Mouse (Mus musculus): Measurements from ENCODE around the gene Tomm22. TPM values are rescaled to one million over a fixed set of nuclear protein-coding genes. Genes with fewer than 3 reads are reported as not detected.

The Tomm22 gene
- polyA plus RNA-seq, 1 experiment: 110 TPM

DNA sequence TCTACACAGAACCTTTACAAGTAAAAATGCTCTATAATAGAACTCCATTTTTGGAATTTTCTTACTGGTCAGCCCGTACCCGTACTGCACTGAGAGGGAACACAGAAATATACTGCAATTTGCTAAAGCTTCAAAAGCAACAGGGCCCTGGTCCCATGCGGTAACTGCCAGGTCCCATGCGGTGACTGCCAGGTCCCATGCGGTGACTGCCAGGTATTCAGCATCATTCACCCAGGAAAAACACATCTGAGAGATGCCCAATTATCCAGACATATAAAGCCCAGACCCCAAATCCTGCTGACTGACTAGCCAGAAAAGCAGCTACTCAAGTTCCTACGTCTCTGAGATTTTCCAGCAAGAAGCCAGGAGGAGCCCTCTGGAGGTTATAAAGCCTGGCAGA lies 14.0 kb downstream of the Tomm22 start:
- H3K4me2 ChIP-seq (ENCODE audit: low read depth): peak overlapping the region; percentile 90
- TF ChIP-seq POLR2A (IDR thresholded peaks at IDR 0.05; ENCODE audit: insufficient read length, low read depth): no peak
- TF ChIP-seq REST (IDR thresholded peaks at IDR 0.05; ENCODE audit: insufficient read depth, insufficient read length): no peak
- TF ChIP-seq SRF (IDR thresholded peaks at IDR 0.05; ENCODE audit: control insufficient read depth, insufficient read length, low read depth): no peak
- TF ChIP-seq E2F4 (IDR thresholded peaks at IDR 0.05; ENCODE audit: insufficient read depth): no peak
- TF ChIP-seq MYOD1 (IDR thresholded peaks at IDR 0.05; ENCODE audit: control insufficient read depth in 1 of 3, insufficient read length in 2 of 3, low read depth in 2 of 3): no peak
- TF ChIP-seq MYOG (IDR thresholded peaks at IDR 0.05; ENCODE audit: control insufficient read depth in 1 of 3, insufficient read depth in 1 of 3, insufficient read length in 2 of 3, low read depth in 2 of 3): no peak
- no peak for TF ChIP-seq TCF3 (IDR thresholded peaks at IDR 0.05; ENCODE audit: insufficient read length, low read depth)
- no peak for TF ChIP-seq TCF12 (IDR thresholded peaks at IDR 0.05; ENCODE audit: insufficient read depth, poor library complexity, severe bottlenecking)
- TF ChIP-seq POLR2AphosphoS2 (IDR thresholded peaks at IDR 0.05; ENCODE audit: insufficient read length, low read depth): no peak
- H3K36me3 ChIP-seq (ENCODE audit: control insufficient read depth, insufficient read depth): no peaks in the 10 kb centered on the region
- H3K4me3 ChIP-seq: peak overlapping the region; percentile 61
- no peaks in the 10 kb centered on the region for H3K27me3 ChIP-seq (ENCODE audit: control insufficient read depth, insufficient read depth, insufficient read length)
- H3K79me2 ChIP-seq (ENCODE audit: control insufficient read depth, insufficient read depth): peaks cover 78% of the 10 kb centered on the region
- no peak overlapping the region for H3ac ChIP-seq (ENCODE audit: control insufficient read depth, insufficient read length)

DNA sequence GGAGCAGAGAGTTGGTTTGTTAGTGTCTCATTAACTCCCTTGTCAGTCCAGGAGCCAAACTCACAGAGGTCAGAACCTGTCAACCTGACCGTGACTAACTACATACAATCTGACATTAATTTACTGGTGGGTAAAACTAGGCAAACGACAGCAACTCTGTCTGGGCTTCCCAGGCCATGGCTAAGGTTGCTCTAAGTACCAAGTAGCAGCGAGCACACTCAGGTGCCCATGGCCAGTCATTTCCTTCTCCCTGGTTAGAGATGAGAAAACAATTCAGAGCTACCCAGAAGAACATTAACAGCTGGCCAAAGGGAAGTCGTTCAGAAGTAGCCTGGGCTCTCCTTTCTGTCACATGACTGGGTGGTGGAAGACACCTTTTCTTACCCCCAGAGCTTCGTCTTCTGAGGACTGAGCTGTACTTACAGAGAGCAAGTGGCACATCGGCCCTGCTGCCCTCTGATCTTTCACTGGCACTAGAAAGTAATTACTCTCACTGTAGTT lies 14.5 kb downstream of the Tomm22 start:
- TF ChIP-seq MYOG (IDR thresholded peaks at IDR 0.05; ENCODE audit: control insufficient read depth in 1 of 3, insufficient read depth in 1 of 3, insufficient read length in 2 of 3, low read depth in 2 of 3): no peak
- peak; percentile 66 for TF ChIP-seq USF1 (IDR thresholded peaks at IDR 0.05; ENCODE audit: low read depth)
- Histone ChIP-seq H3K4me2 (ENCODE audit: low read depth) (peak overlapping the region; percentile 90), H3K36me3 (ENCODE audit: control insufficient read depth, insufficient read depth) (no peaks in the 10 kb centered on the region), H3ac (ENCODE audit: control insufficient read depth, insufficient read length) (no peak overlapping the region), H3K4me3 (peak overlapping the region; percentile 61), H3K79me2 (ENCODE audit: control insufficient read depth, insufficient read depth) (peaks cover 72% of the 10 kb centered on the region), H3K27me3 (ENCODE audit: control insufficient read depth, insufficient read depth, insufficient read length) (no peaks in the 10 kb centered on the region)

DNA sequence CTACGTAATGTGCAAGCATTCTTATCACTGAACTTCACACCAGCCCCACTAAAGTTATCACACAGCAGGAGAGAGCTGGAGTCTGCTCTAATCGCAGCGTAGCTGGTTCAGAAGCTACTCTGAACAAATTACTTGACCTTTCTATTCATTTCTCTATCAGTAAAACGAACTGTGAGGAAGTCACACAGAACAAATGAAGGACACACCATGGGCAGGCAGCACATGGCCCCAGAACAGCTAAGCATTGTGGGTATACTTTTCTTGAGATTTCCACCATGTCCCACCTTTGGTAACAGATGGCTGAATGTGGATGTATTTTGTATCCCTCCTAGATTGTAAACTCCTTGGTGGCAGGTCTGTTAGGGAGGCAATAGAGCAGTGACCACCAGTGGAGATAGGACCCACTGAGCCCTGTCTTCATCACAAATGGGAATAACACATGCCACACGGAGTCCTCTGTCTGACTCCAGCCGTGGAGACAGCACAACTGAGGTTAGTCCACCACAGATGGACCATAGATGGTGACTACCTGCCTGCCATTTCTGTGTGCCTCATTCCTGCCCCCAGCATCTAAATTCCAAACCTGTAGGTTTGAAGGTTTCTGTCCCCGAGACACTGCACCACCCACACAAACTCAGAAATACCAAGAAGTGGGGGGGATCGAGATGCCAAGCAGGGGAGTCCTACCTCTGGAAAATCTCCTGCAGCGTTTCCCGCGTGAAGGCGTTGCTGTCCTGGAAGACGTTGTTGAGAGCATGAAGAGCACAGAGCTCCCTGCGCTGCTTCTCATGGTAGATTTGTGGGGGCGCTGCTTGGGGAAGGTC lies 15.6 kb downstream of the Tomm22 start:
- Histone ChIP-seq H3K79me2 (ENCODE audit: control insufficient read depth, insufficient read depth) (peaks cover 62% of the 10 kb centered on the region), H3K4me3 (peak overlapping the region; percentile 61), H3K36me3 (ENCODE audit: control insufficient read depth, insufficient read depth) (no peaks in the 10 kb centered on the region), H3K4me2 (ENCODE audit: low read depth) (peak overlapping the region; percentile 90), H3K27me3 (ENCODE audit: control insufficient read depth, insufficient read depth, insufficient read length) (no peaks in the 10 kb centered on the region), H3ac (ENCODE audit: control insufficient read depth, insufficient read length) (peak overlapping the region; percentile 84)
- TF ChIP-seq POLR2AphosphoS2 (IDR thresholded peaks at IDR 0.05; ENCODE audit: insufficient read length, low read depth) (no peak), SRF (IDR thresholded peaks at IDR 0.05; ENCODE audit: control insufficient read depth, insufficient read length, low read depth) (no peak), TCF3 (IDR thresholded peaks at IDR 0.05; ENCODE audit: insufficient read length, low read depth) (no peak), MAX (IDR thresholded peaks at IDR 0.05; ENCODE audit: low read depth) (peak; percentile 45), CEBPB (IDR thresholded peaks at IDR 0.05; ENCODE audit: insufficient read depth, poor library complexity, severe bottlenecking) (no peak), USF1 (IDR thresholded peaks at IDR 0.05; ENCODE audit: low read depth) (no peak)

DNA sequence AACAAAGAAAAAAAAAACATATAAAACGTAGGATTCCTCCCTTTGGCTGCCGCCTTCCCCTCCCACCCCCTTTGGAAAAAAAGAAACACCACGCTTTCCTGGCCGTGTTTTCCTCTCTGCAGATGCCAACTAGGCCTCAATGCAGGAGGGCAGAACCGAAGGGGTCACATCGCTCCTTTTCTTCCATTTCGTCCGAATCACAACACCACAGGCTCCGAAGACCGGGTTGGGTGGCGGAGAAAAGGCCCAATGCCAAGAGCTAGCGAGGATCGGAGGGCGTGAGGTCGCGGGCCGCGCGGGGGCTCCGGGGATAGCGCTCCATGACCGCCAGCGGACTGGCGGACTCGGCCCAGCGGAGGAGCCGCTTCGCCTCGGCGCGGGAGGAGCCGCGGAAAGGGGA lies 16.5 kb downstream of the Tomm22 start:
- Histone ChIP-seq H3ac (ENCODE audit: control insufficient read depth, insufficient read length) (peak overlapping the region; percentile 84), H3K4me2 (ENCODE audit: low read depth) (peak overlapping the region; percentile 90), H3K27me3 (ENCODE audit: control insufficient read depth, insufficient read depth, insufficient read length) (no peaks in the 10 kb centered on the region), H3K36me3 (ENCODE audit: control insufficient read depth, insufficient read depth) (no peaks in the 10 kb centered on the region), H3K4me3 (peak overlapping the region; percentile 61), H3K79me2 (ENCODE audit: control insufficient read depth, insufficient read depth) (peaks cover 62% of the 10 kb centered on the region)
- TF ChIP-seq E2F4 (IDR thresholded peaks at IDR 0.05; ENCODE audit: insufficient read depth) (no peak), SRF (IDR thresholded peaks at IDR 0.05; ENCODE audit: control insufficient read depth, insufficient read length, low read depth) (no peak), REST (IDR thresholded peaks at IDR 0.05; ENCODE audit: insufficient read depth, insufficient read length) (no peak), USF1 (IDR thresholded peaks at IDR 0.05; ENCODE audit: low read depth) (no peak)

DNA sequence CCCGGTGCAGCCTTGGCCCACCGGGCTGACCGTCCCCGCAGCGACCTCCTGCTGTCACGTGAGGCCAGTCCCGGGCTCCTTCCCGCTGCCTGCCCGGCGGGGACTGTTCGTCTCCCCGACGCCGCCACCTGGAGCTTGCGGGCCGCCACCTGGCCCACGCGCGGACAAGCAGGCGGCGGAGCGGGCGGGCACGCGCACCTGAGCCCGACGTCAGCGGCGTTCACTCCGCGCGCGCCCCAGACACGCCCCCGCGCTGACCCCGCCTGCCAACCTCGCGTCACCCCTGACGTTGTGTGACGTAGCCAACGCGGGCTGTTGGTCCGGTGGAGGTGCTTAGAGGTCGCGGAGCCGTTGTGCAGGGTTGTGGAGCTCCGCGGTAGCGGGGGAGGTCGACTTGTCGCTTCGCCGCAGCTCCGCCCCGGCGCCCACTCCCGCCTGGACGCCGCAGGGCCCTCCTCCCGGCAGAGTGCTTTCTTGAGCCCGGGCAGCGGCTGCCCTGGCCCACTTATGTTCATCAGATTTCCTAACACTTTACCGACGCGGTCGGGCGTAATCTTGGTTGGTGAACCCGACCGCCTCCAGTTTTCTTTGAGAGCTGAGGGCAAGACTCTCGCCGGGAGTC lies 17.1 kb downstream of the Tomm22 start, which contains the start of gene Josd1:
Gene Josd1 (minus strand): TSS at position 274 of the 622 bp plus-strand sequence.
- H3K79me2 ChIP-seq (ENCODE audit: control insufficient read depth, insufficient read depth): peaks cover 62% of the 10 kb centered on the region
- peak within 1 kb of the TSS; percentile 91 for H3K4me2 ChIP-seq (ENCODE audit: low read depth)
- peak within 1 kb of the TSS; percentile 61 for H3K4me3 ChIP-seq
- no peaks in the 10 kb centered on the region for H3K27me3 ChIP-seq (ENCODE audit: control insufficient read depth, insufficient read depth, insufficient read length)
- no peaks in the 10 kb centered on the region for H3K36me3 ChIP-seq (ENCODE audit: control insufficient read depth, insufficient read depth)
- peak in 1 of 3 experiments; percentile 54 for TF ChIP-seq MYOG (IDR thresholded peaks at IDR 0.05; ENCODE audit: control insufficient read depth in 1 of 3, insufficient read depth in 1 of 3, insufficient read length in 2 of 3, low read depth in 2 of 3)
- TF ChIP-seq E2F4 (IDR thresholded peaks at IDR 0.05; ENCODE audit: insufficient read depth): peak; percentile 26
- peak; percentile 34 for TF ChIP-seq TCF3 (IDR thresholded peaks at IDR 0.05; ENCODE audit: insufficient read length, low read depth)
- peak in 2 of 3 experiments; percentile 22 to 51 for TF ChIP-seq MYOD1 (IDR thresholded peaks at IDR 0.05; ENCODE audit: control insufficient read depth in 1 of 3, insufficient read length in 2 of 3, low read depth in 2 of 3)
- peak; percentile 96 for TF ChIP-seq POLR2A (IDR thresholded peaks at IDR 0.05; ENCODE audit: insufficient read length, low read depth)
- TF ChIP-seq CEBPB (IDR thresholded peaks at IDR 0.05; ENCODE audit: insufficient read depth, poor library complexity, severe bottlenecking): no peak
- TF ChIP-seq POLR2AphosphoS2 (IDR thresholded peaks at IDR 0.05; ENCODE audit: insufficient read length, low read depth): peak; percentile 95
- TF ChIP-seq TCF12 (IDR thresholded peaks at IDR 0.05; ENCODE audit: insufficient read depth, poor library complexity, severe bottlenecking): no peak
- peak; percentile 66 for TF ChIP-seq SRF (IDR thresholded peaks at IDR 0.05; ENCODE audit: control insufficient read depth, insufficient read length, low read depth)
- no peak for TF ChIP-seq MAX (IDR thresholded peaks at IDR 0.05; ENCODE audit: low read depth)
- peak; percentile 69 for TF ChIP-seq USF1 (IDR thresholded peaks at IDR 0.05; ENCODE audit: low read depth)
- no peak for TF ChIP-seq REST (IDR thresholded peaks at IDR 0.05; ENCODE audit: insufficient read depth, insufficient read length)
- peak within 1 kb of the TSS; percentile 84 for H3ac ChIP-seq (ENCODE audit: control insufficient read depth, insufficient read length)
